Mouse (Mus musculus) forebrain, embryonic 12.5 days (tissue): ENCODE data around the gene Gm20388. TPM values are rescaled to one million over a fixed set of nuclear protein-coding genes. Genes with fewer than 3 reads are reported as not detected.

Experiments used
- ATAC-seq: fragments of 200-750 bp; cut with Nextera tagmentation; 2 replicates; pipeline ENCODE4 v1.8.0; 2017; ENCODE audit warnings: moderate TSS enrichment; ENCODE audit not compliant: low FRiP score
- H3K27ac ChIP-seq: fragments of 300-500 bp; sonication (generic); 2 replicates; pipeline ENCODE4 v1.5.1; 2016; ENCODE audit warnings: mild to moderate bottlenecking
- H3K27me3 ChIP-seq: fragments of 300-500 bp; sonication (generic); 2 replicates; pipeline ENCODE4 v1.6.1; 2016; ENCODE audit warnings: mild to moderate bottlenecking
- H3K36me3 ChIP-seq: fragments of 300-500 bp; sonication (generic); replicated peaks from 2 replicates; pipeline ENCODE4 v1.6.1; 2016; ENCODE audit warnings: mild to moderate bottlenecking
- H3K4me1 ChIP-seq: fragments of 300-500 bp; sonication (generic); 2 replicates; pipeline ENCODE4 v1.6.1; 2016
- H3K4me2 ChIP-seq: fragments of 300-500 bp; sonication (generic); 2 replicates; pipeline ENCODE4 v1.6.1; 2016; ENCODE audit warnings: mild to moderate bottlenecking, moderate library complexity
- H3K4me3 ChIP-seq: fragments of 300-500 bp; sonication (generic); replicated peaks from 2 replicates; pipeline ENCODE4 v1.5.1; 2016; ENCODE audit warnings: mild to moderate bottlenecking
- H3K9ac ChIP-seq: fragments of 300-500 bp; sonication (generic); 2 replicates; pipeline ENCODE4 v1.6.1; 2016; ENCODE audit warnings: mild to moderate bottlenecking
- H3K9me3 ChIP-seq: fragments of 300-500 bp; sonication (generic); 2 replicates; pipeline ENCODE4 v1.6.1; 2016
- WGBS: fragments of 180-500 bp; shearing (Covaris S2); methylation state at CpG from one replicate; pipeline ENCODE4 v1.1.7; 2016; 5-methylcytosine and 5-hydroxymethylcytosine counted together
- polyA plus RNA-seq: library from polyadenylated mRNA; unstranded; fragments of >200 nt; fragmentation: Nextera tagmentation; extraction: Ambion mirVana; gene quantifications from 2 replicates; pipeline ENCODE4 v1.2.1, GENCODE M21; 2016

Gm20388 gene
- polyA plus RNA-seq, 1 experiment from 2014 or later, result not detected

GRCm38 (mm10) chr8:120517666-120518410 is 607.2 kb downstream of the Gm20388 start:
- Histone ChIP-seq H3K4me1 (peaks cover 98% of the 10 kb centered on the region), H3K4me2 (peak overlapping the region; percentile 10; the same call in 1 of the 2 replicates), H3K9ac (0 out of 2 replicates have a peak overlapping the region, but pooled peaks have one; percentile 12), H3K9me3 (no peaks in the 10 kb centered on the region), H3K4me3 (no peak overlapping the region), H3K27ac (peak overlapping the region; percentile 73), H3K27me3 (peaks cover 28% of the 10 kb centered on the region), H3K36me3 (no peaks in the 10 kb centered on the region)
- WGBS, result 41% methylated on average over 11 of the region's 11 CpGs
- no peak for ATAC-seq

DNA sequence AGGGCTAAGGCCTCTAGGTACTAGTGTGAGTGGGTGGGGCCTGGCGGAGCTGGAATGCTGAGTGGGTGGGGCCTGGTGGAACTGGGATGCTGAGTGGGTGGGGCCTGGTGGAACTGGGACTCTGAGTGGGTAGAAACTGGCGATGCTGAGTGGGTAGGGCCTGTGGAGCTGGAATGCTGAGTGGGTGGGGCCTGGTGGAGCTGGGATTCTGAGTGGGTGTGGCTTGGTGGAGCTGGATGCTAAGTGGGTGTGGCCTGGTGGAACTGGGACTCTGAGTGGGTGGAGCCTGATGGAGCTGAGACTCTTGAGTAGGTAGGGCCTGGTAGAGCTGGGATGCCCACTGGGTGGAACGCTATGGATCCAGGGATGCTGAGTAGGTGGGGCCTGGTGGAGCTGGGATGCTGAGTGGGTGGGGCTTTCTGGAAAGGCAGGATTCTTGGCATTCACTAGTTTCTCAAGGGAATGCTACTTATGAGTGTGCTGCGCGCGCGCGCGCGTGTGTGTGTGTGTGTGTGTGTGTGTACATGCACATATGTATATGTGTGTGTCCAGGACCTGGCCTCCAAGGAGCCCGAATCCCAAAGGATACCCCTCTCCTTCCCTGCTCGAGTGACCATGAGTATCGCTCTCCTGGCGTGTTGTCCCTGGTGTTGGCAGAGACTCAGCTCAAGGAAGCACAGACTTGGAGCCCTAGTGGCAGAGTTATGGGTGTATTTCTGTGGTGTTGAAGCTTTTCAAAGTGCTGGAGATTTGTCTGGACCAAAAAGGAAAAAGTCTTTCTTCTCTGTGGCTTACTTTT is 608.3 kb downstream of the Gm20388 start:
- Histone ChIP-seq H3K4me2 (no peak overlapping the region), H3K27me3 (peaks cover 25% of the 10 kb centered on the region)

GRCm38 (mm10) chr8:120520287-120520686 is 609.6 kb downstream of the Gm20388 start:
- Histone ChIP-seq H3K4me2 (peak overlapping the region; percentile 42; the same call in 1 of the 2 replicates), H3K27ac (peak overlapping the region; percentile 95), H3K9ac (no peak overlapping the region), H3K27me3 (peaks cover 24% of the 10 kb centered on the region), H3K4me3 (no peak overlapping the region), H3K9me3 (no peaks in the 10 kb centered on the region), H3K36me3 (no peaks in the 10 kb centered on the region), H3K4me1 (peaks cover 95% of the 10 kb centered on the region)
- ATAC-seq, result 0 out of 2 replicates have a peak, but pooled peaks have one; percentile 0
- WGBS, result 63% methylated on average over 15 of the region's 15 CpGs

More for the DNA sequence above, 608.3 kb downstream of the Gm20388 start:
- Histone ChIP-seq H3K27ac (peak overlapping the region; percentile 73), H3K9me3 (no peaks in the 10 kb centered on the region), H3K9ac (no peak overlapping the region), H3K36me3 (no peaks in the 10 kb centered on the region), H3K4me3 (no peak overlapping the region), H3K4me1 (peaks cover 98% of the 10 kb centered on the region)
- ATAC-seq, result no peak
- 62% methylated on average over 14 of the region's 14 CpGs for WGBS

DNA sequence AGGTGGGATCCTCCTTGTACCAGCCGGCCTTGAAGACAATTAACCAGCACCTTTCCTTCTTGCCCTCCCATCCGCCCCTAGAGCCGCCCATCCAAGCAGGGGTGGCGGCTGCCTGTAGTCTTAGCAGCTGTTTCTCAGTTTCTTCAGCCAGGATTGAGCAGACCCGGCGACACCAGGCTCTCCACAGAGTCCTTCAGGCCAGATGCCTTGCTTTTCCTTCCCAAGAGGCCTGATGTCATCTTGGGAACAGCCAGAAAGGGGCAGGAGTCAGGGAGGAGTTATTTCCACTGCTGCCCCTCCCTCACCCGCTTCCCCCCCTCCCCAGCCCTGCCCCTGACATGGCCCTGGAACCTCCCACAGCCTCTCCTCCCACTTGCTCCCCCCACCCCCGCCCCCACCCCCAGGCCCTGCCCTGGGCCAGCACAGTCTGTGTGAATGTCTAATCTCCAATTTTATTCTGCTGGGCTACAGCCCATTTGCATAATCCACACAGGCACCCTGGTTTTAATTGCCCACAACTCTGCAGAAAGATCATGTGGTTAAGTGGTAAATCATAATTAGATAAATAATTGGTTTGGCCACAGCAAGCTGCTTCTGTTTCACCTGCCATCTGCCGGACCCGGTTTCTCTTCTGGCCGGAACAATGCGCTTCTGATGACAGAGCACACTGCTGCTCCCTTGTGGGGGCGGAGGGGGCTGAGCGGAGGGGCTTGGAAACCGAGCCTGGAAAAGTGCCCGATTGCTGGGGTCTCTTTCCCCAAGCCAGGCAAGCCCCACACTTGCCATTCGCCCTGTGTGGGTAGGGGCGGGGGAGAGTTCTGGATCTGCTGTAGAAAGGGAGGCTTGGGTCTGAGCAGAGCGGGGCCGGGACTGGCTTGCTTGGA is 610.3 kb downstream of the Gm20388 start:
- Histone ChIP-seq H3K4me3 (no peak overlapping the region), H3K9ac (peak overlapping the region; percentile 26), H3K27ac (peak overlapping the region; percentile 95), H3K4me2 (peak overlapping the region; percentile 42), H3K9me3 (no peaks in the 10 kb centered on the region), H3K4me1 (peaks cover 95% of the 10 kb centered on the region), H3K27me3 (peaks cover 18% of the 10 kb centered on the region), H3K36me3 (no peaks in the 10 kb centered on the region)
- 4% methylated on average over 20 of the region's 20 CpGs for WGBS
- ATAC-seq, result peak; percentile 88

DNA sequence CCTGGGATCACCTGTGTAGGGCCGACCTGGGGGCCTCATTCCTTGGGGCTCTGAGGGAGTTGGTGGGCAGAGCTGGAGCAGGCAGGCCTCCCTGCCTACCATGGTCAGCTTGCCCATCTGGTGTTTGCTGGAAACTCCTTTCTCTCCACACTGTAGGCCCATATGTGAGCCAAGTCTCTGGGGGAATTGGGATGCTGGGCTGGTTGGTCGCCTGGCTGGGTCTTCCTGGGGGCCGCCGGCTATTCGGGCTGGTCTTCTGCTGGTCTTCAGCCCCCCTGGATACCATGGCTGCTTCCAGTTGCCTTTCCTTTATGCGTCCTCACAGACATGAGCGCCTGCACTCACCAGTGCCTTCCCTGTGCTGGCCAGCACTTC is 610.9 kb downstream of the Gm20388 start:
- H3K9me3 ChIP-seq, result no peaks in the 10 kb centered on the region
- peak overlapping the region; percentile 42 for H3K4me2 ChIP-seq
- no peak for ATAC-seq
- 43% methylated on average over 7 of the region's 7 CpGs for WGBS
- H3K4me3 ChIP-seq, result no peak overlapping the region
- peak overlapping the region; percentile 95 for H3K27ac ChIP-seq
- peaks cover 23% of the 10 kb centered on the region for H3K27me3 ChIP-seq
- H3K4me1 ChIP-seq, result peaks cover 95% of the 10 kb centered on the region
- H3K36me3 ChIP-seq, result no peaks in the 10 kb centered on the region
- peak overlapping the region; percentile 26 for H3K9ac ChIP-seq

DNA sequence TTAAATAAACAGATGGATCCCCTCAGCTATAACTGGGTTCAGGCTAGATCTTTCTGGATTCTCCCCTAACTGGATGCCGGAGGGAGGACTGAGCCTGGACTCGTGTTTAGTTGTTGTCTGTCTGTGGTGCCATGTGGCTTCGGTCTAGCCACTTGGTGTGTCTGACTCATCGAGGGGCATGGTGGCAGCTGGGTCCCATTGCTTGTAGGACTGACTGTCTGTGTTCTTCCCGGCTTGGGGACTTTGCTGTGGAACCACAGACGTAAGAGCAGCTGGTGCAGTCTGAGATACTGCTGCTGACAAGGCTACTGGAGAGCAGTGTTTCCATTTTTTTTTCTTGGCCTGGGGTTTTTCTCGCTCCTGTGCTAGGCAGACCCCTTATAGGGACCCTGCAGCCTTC is 613.0 kb downstream of the Gm20388 start:
- Histone ChIP-seq H3K4me2 (no peak overlapping the region), H3K27me3 (peaks cover 19% of the 10 kb centered on the region), H3K4me1 (peaks cover 95% of the 10 kb centered on the region), H3K36me3 (no peaks in the 10 kb centered on the region), H3K9ac (no peak overlapping the region), H3K4me3 (no peak overlapping the region), H3K27ac (peak overlapping the region; percentile 9), H3K9me3 (no peaks in the 10 kb centered on the region)
- ATAC-seq, result no peak
- WGBS, result 73% methylated on average over 7 of the region's 7 CpGs

GRCm38 (mm10) chr8:120525135-120525534 is 614.5 kb downstream of the Gm20388 start:
- Histone ChIP-seq H3K4me1 (peaks cover 95% of the 10 kb centered on the region), H3K27me3 (peaks cover 10% of the 10 kb centered on the region; the same call in 1 of the 2 replicates), H3K4me2 (no peak overlapping the region), H3K27ac (peak overlapping the region; percentile 56; the same call in 1 of the 2 replicates), H3K9me3 (no peaks in the 10 kb centered on the region), H3K9ac (no peak overlapping the region), H3K4me3 (no peak overlapping the region), H3K36me3 (no peaks in the 10 kb centered on the region)
- ATAC-seq, result no peak
- 70% methylated on average over 1 of the region's 1 CpGs for WGBS

DNA sequence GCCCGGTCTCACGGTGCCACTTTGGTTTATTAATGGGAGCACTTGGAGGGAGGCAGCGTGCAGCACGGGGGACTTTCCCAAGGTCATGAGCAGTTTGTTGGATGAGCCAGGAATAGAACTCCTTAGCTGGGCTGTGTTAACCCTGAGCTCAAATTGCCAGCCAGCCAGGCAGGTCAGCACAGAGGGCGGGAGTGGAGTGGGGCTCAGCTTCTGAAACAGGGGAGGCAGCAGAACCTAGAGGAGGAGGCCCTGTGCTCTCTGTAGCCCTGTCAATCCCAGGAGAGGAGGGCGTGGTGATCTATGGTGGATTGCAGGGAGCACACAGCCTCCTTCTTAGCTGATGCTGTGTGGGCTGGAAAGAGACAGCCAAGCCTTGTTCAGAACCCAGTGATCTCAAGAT is 615.2 kb downstream of the Gm20388 start:
- no peak for ATAC-seq
- Histone ChIP-seq H3K9me3 (no peaks in the 10 kb centered on the region), H3K27ac (peak overlapping the region; percentile 56), H3K36me3 (no peaks in the 10 kb centered on the region), H3K9ac (no peak overlapping the region; the same call in 1 of the 2 replicates), H3K4me1 (peaks cover 90% of the 10 kb centered on the region), H3K27me3 (peaks cover 9% of the 10 kb centered on the region; the same call in 1 of the 2 replicates), H3K4me3 (no peak overlapping the region), H3K4me2 (no peak overlapping the region)
- 59% methylated on average over 6 of the region's 6 CpGs for WGBS

GRCm38 (mm10) chr8:120526577-120526976 is 615.9 kb downstream of the Gm20388 start:
- Histone ChIP-seq H3K27me3 (peaks cover 9% of the 10 kb centered on the region; the same call in 1 of the 2 replicates), H3K4me1 (peaks cover 90% of the 10 kb centered on the region), H3K36me3 (no peaks in the 10 kb centered on the region), H3K27ac (0 out of 2 replicates have a peak overlapping the region, but pooled peaks have one; percentile 56), H3K9ac (no peak overlapping the region), H3K4me3 (no peak overlapping the region), H3K9me3 (no peaks in the 10 kb centered on the region), H3K4me2 (no peak overlapping the region)
- WGBS, result 43% methylated on average over 4 of the region's 4 CpGs
- ATAC-seq, result no peak

DNA sequence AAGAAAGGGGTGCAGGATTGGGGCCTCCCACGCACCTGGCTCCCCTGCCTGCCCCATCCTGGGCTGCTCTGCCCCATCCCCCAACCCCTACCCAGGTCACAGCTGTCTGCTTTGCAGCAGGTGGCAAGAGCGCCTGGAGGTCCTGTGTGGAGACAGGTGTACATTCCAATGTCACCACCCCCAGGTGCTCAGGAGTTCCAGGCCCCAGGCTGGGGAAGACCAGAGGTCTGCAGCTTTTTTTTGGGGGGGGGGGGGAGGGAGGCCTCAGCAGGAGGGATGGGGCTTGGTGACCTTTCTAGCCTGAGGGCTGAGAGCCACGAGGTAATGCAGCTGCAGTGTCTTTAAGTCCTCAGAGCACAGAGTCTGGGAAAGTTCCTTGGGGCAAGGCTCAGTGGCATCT is 617.7 kb downstream of the Gm20388 start:
- Histone ChIP-seq H3K36me3 (no peaks in the 10 kb centered on the region), H3K4me3 (no peak overlapping the region), H3K9ac (peak overlapping the region; percentile 5; the same call in 1 of the 2 replicates), H3K4me1 (peaks cover 92% of the 10 kb centered on the region), H3K4me2 (peak overlapping the region; percentile 0; the same call in 1 of the 2 replicates), H3K27me3 (0 out of 2 replicates have a peak, but pooled peaks cover 9% of the 10 kb centered on the region), H3K27ac (peak overlapping the region; percentile 32; the same call in 1 of the 2 replicates), H3K9me3 (no peaks in the 10 kb centered on the region)
- WGBS, result 22% methylated on average over 3 of the region's 3 CpGs
- ATAC-seq, result no peak

GRCm38 (mm10) chr8:120529226-120529625 is 618.6 kb downstream of the Gm20388 start:
- no peak for ATAC-seq
- Histone ChIP-seq H3K36me3 (no peaks in the 10 kb centered on the region), H3K4me1 (peaks cover 92% of the 10 kb centered on the region), H3K27ac (no peak overlapping the region), H3K27me3 (0 out of 2 replicates have a peak, but pooled peaks cover 15% of the 10 kb centered on the region), H3K9ac (no peak overlapping the region), H3K9me3 (no peaks in the 10 kb centered on the region), H3K4me3 (no peak overlapping the region), H3K4me2 (no peak overlapping the region)
- WGBS, result 64% methylated on average over 7 of the region's 7 CpGs
